ENCODE assay signal across 8 mouse cellular contexts in genomic region chr9:107873137-107873536, GRCm38 (mm10). TPM values are rescaled to one million over a fixed set of nuclear protein-coding genes. Genes with fewer than 3 reads are reported as not detected.
DNase-seq lines count a peak whose midpoint lies in the region; ATAC-seq lines count a peak whose summit lies in the region.

TSS of gene Rbm6 (minus strand) at chr9:107873237.

- no peaks in the 10 kb centered on the region for H3K27me3 ChIP-seq in hindbrain, embryonic 16.5 days (replicated peaks; ENCODE audit: control insufficient read depth, insufficient read depth, low read length)

- peak within 1 kb of the TSS; percentile 86 for H3K4me2 ChIP-seq in hindbrain, embryonic 16.5 days (ENCODE audit: low read length)

- no peak for ATAC-seq in frontal cortex, adult (ENCODE audit: low TSS enrichment)
- ATAC-seq in hindbrain, embryonic 16.5 days: no peak

- H3K9me3 ChIP-seq in hindbrain, embryonic 16.5 days (ENCODE audit: control insufficient read depth, low read length): no peaks in the 10 kb centered on the region

- H3K27ac ChIP-seq in hindbrain, embryonic 16.5 days (ENCODE audit: low read depth, low read length): peak within 1 kb of the TSS; percentile 95
- peak within 1 kb of the TSS; percentile 57 for H3K27ac ChIP-seq in macrophage

- H3K4me3 ChIP-seq in hindbrain, embryonic 16.5 days (ENCODE audit: low read length): peak within 1 kb of the TSS; percentile 99
- peak within 1 kb of the TSS; percentile 94 for H3K4me3 ChIP-seq in macrophage (ENCODE audit: inconsistent target)

- peak within 1 kb of the TSS; percentile 94 for H3K9ac ChIP-seq in hindbrain, embryonic 16.5 days (ENCODE audit: low read depth, low read length)

- H3K79me2 ChIP-seq in macrophage (ENCODE audit: inconsistent target): peaks cover 40% of the 10 kb centered on the region

- no peaks in the 10 kb centered on the region for H3K36me3 ChIP-seq in hindbrain, embryonic 16.5 days (ENCODE audit: control insufficient read depth, insufficient read depth, low read length)
- H3K36me3 ChIP-seq in macrophage (ENCODE audit: inconsistent target): no peaks in the 10 kb centered on the region

- no peak for DNase-seq in frontal cortex, adult 2 months (ENCODE audit: extremely low spot score in 1 of 2, low spot score in 1 of 2)
- no peak for DNase-seq in adrenal gland, adult 2 months
- no peak for DNase-seq in gastrocnemius, adult 18-20 months (ENCODE audit: low spot score)
- DNase-seq in B cell, adult 2 months: no peak
- DNase-seq in embryo, embryonic 10.5 days (ENCODE audit: low spot score): no peak

- peaks cover 18% of the 10 kb centered on the region for H3K4me1 ChIP-seq in hindbrain, embryonic 16.5 days (ENCODE audit: control insufficient read depth, insufficient read depth, low read depth, low read length)

- WGBS in hindbrain, embryonic 16.5 days: 9% methylated on average over 14 of the region's 14 CpGs
- WGBS in macrophage (ENCODE audit: missing documents): 7% methylated on average over 14 of the region's 14 CpGs

RNA-seq across cellular contexts. Expression of gene Rbm6, which starts in this region (rescaled TPM):
- 70.3 and 70.8 TPM in 2 replicates for polyA plus RNA-seq in frontal cortex, adult 2 months (2012; rRNA removed)
- 10 to 100 TPM; 40.3 to 47.8 TPM for total RNA-seq in adrenal gland, adult 2 months (2021)
- polyA plus RNA-seq in adrenal gland, adult 2 months (2012; rRNA removed): 11.8 and 15.3 TPM in 2 replicates
- 10 to 100 TPM; 16.6 to 18.3 TPM for total RNA-seq in gastrocnemius, adult 18-20 months (2021)
- 83.1 and 89.7 TPM in 2 replicates for polyA plus RNA-seq in hindbrain, embryonic 16.5 days (2015; fragmentation: Nextera tagmentation; extraction: Ambion mirVana)
- total RNA-seq in macrophage (2018; cell fraction: chromatin; rRNA removed): 100 to 1,000 TPM; 249 to 521 (median 397) TPM
- 10 to 100 TPM; 27.9 to 54.3 (median 40.4) TPM for total RNA-seq in macrophage (2018; cell fraction: cytosol; rRNA removed)
- 100 to 1,000 TPM; 144 to 359 (median 209) TPM for total RNA-seq in macrophage (2018; cell fraction: nucleus; rRNA removed)
- polyA plus RNA-seq in macrophage (2018): 41.6 to 90.8 TPM (median 45.5 TPM) in 3 replicates
